Mouse (Mus musculus) embryonic facial prominence, embryonic 12.5 days (tissue): ENCODE data around the gene Gm11733. TPM values are rescaled to one million over a fixed set of nuclear protein-coding genes. Genes with fewer than 3 reads are reported as not detected.

Source experiments
- ATAC-seq: fragments of 200-750 bp; cut with Nextera tagmentation; 2 replicates; pipeline ENCODE4 v1.8.0; 2017; ENCODE audit not compliant: insufficient number of reproducible peaks, insufficient read depth, low FRiP score, low TSS enrichment
- H3K27ac ChIP-seq: fragments of 300-500 bp; sonication (generic); 2 replicates; pipeline ENCODE4 v1.5.1; 2016; ENCODE audit warnings: mild to moderate bottlenecking
- H3K27me3 ChIP-seq: fragments of 300-500 bp; sonication (generic); 2 replicates; pipeline ENCODE4 v1.6.1; 2016; ENCODE audit warnings: mild to moderate bottlenecking, moderate library complexity
- H3K36me3 ChIP-seq: fragments of 300-500 bp; sonication (generic); 2 replicates; pipeline ENCODE4 v1.6.1; 2016; ENCODE audit warnings: mild to moderate bottlenecking
- H3K4me1 ChIP-seq: fragments of 300-500 bp; sonication (generic); 2 replicates; pipeline ENCODE4 v1.6.1; 2016
- H3K4me2 ChIP-seq: fragments of 300-500 bp; sonication (generic); replicated peaks from 2 replicates; pipeline ENCODE4 v1.6.1; 2016; ENCODE audit warnings: mild to moderate bottlenecking, moderate library complexity
- H3K4me3 ChIP-seq: fragments of 300-500 bp; sonication (generic); 2 replicates; pipeline ENCODE4 v1.5.1; 2016; ENCODE audit warnings: mild to moderate bottlenecking
- H3K9ac ChIP-seq: fragments of 300-500 bp; sonication (generic); 2 replicates; pipeline ENCODE4 v1.6.1; 2016; ENCODE audit warnings: mild to moderate bottlenecking, moderate library complexity
- H3K9me3 ChIP-seq: fragments of 300-500 bp; sonication (generic); 2 replicates; pipeline ENCODE4 v1.6.1; 2016; ENCODE audit warnings: mild to moderate bottlenecking, moderate library complexity
- WGBS: fragments of 180-500 bp; shearing (Covaris S2); methylation state at CpG from one replicate; pipeline ENCODE4 v1.1.7; 2016; 5-methylcytosine and 5-hydroxymethylcytosine counted together
- polyA plus RNA-seq: library from polyadenylated mRNA; unstranded; fragments of >200 nt; fragmentation: Nextera tagmentation; extraction: Ambion mirVana; gene quantifications from 2 replicates; pipeline ENCODE4 v1.2.1, GENCODE M21; 2016

The Gm11733 gene
- polyA plus RNA-seq, 1 experiment from 2014 or later = not detected

GRCm38 (mm10) chr11:117515718-117516421 lies 31.7 kb downstream of the Gm11733 start:
- H3K4me3 ChIP-seq = no peak overlapping the region
- WGBS = 70% methylated on average over 10 of the region's 10 CpGs
- no peak overlapping the region for H3K9ac ChIP-seq
- ATAC-seq = no peak
- no peak overlapping the region for H3K4me2 ChIP-seq
- no peak overlapping the region for H3K27ac ChIP-seq
- no peaks in the 10 kb centered on the region for H3K27me3 ChIP-seq
- H3K4me1 ChIP-seq = peaks cover 5% of the 10 kb centered on the region; the same call in 1 of the 2 replicates
- 0 out of 2 replicates have a peak, but pooled peaks cover 6% of the 10 kb centered on the region for H3K9me3 ChIP-seq
- no peaks in the 10 kb centered on the region for H3K36me3 ChIP-seq

GRCm38 (mm10) chr11:117516422-117516796 lies 32.2 kb downstream of the Gm11733 start:
- Histone ChIP-seq H3K9ac (no peak overlapping the region), H3K4me1 (peaks cover 5% of the 10 kb centered on the region; the same call in 1 of the 2 replicates), H3K27me3 (no peaks in the 10 kb centered on the region), H3K4me2 (no peak overlapping the region), H3K36me3 (no peaks in the 10 kb centered on the region), H3K27ac (no peak overlapping the region), H3K9me3 (0 out of 2 replicates have a peak, but pooled peaks cover 6% of the 10 kb centered on the region), H3K4me3 (no peak overlapping the region)
- no peak for ATAC-seq
- WGBS = 88% methylated on average over 3 of the region's 3 CpGs

- 52% methylated on average over 13 of the region's 13 CpGs for WGBS
- ATAC-seq = no peak
- peaks cover 31% of the 10 kb centered on the region for H3K4me1 ChIP-seq
- H3K27me3 ChIP-seq = no peaks in the 10 kb centered on the region
- no peaks in the 10 kb centered on the region for H3K36me3 ChIP-seq
- H3K4me3 ChIP-seq = no peak overlapping the region
- H3K4me2 ChIP-seq = no peak overlapping the region
- H3K9me3 ChIP-seq = 0 out of 2 replicates have a peak, but pooled peaks cover 6% of the 10 kb centered on the region
- peak overlapping the region; percentile 72 for H3K27ac ChIP-seq
- no peak overlapping the region for H3K9ac ChIP-seq
Observed at GRCm38 (mm10) chr11:117521906-117522780, 38.0 kb downstream of the Gm11733 start.

- Histone ChIP-seq H3K27me3 (no peaks in the 10 kb centered on the region), H3K4me3 (no peak overlapping the region), H3K4me1 (peaks cover 31% of the 10 kb centered on the region), H3K27ac (peak overlapping the region; percentile 72), H3K4me2 (no peak overlapping the region), H3K9me3 (0 out of 2 replicates have a peak, but pooled peaks cover 6% of the 10 kb centered on the region), H3K36me3 (no peaks in the 10 kb centered on the region), H3K9ac (no peak overlapping the region; the same call in 1 of the 2 replicates)
- WGBS = 48% methylated on average over 16 of the region's 16 CpGs
- ATAC-seq = peak; percentile 36; the same call in 1 of the 2 replicates
Observed at GRCm38 (mm10) chr11:117522879-117523519, 38.8 kb downstream of the Gm11733 start.

- H3K4me3 ChIP-seq = no peak overlapping the region
- no peaks in the 10 kb centered on the region for H3K27me3 ChIP-seq
- H3K4me2 ChIP-seq = peak overlapping the region; percentile 18; the same call in 1 of the 2 replicates
- peaks cover 31% of the 10 kb centered on the region for H3K4me1 ChIP-seq
- H3K9ac ChIP-seq = no peak overlapping the region
- H3K27ac ChIP-seq = no peak overlapping the region
- H3K36me3 ChIP-seq = no peaks in the 10 kb centered on the region
- H3K9me3 ChIP-seq = no peaks in the 10 kb centered on the region
- 16% methylated on average over 18 of the region's 18 CpGs for WGBS
- ATAC-seq = no peak
Observed at GRCm38 (mm10) chr11:117525606-117526349, 41.6 kb downstream of the Gm11733 start.

GRCm38 (mm10) chr11:117532374-117532773 lies 48.2 kb downstream of the Gm11733 start:
- H3K4me3 ChIP-seq = no peak overlapping the region
- 48% methylated on average over 10 of the region's 10 CpGs for WGBS
- H3K27me3 ChIP-seq = no peaks in the 10 kb centered on the region
- H3K27ac ChIP-seq = no peak overlapping the region
- H3K4me1 ChIP-seq = no peaks in the 10 kb centered on the region
- no peaks in the 10 kb centered on the region for H3K9me3 ChIP-seq
- H3K4me2 ChIP-seq = no peak overlapping the region
- no peak for ATAC-seq
- H3K9ac ChIP-seq = no peak overlapping the region
- no peaks in the 10 kb centered on the region for H3K36me3 ChIP-seq

- no peak overlapping the region for H3K4me2 ChIP-seq
- no peak overlapping the region for H3K4me3 ChIP-seq
- no peaks in the 10 kb centered on the region for H3K9me3 ChIP-seq
- H3K9ac ChIP-seq = no peak overlapping the region
- no peaks in the 10 kb centered on the region for H3K27me3 ChIP-seq
- no peak overlapping the region for H3K27ac ChIP-seq
- no peaks in the 10 kb centered on the region for H3K36me3 ChIP-seq
- H3K4me1 ChIP-seq = 0 out of 2 replicates have a peak, but pooled peaks cover 8% of the 10 kb centered on the region
- no peak for ATAC-seq
- 87% methylated on average over 10 of the region's 10 CpGs for WGBS
Observed at GRCm38 (mm10) chr11:117534912-117535311, 50.7 kb downstream of the Gm11733 start.

GRCm38 (mm10) chr11:117535491-117536304 lies 51.5 kb downstream of the Gm11733 start:
- no peak overlapping the region for H3K27ac ChIP-seq
- H3K27me3 ChIP-seq = no peaks in the 10 kb centered on the region
- H3K4me3 ChIP-seq = no peak overlapping the region
- H3K36me3 ChIP-seq = no peaks in the 10 kb centered on the region
- H3K9me3 ChIP-seq = no peaks in the 10 kb centered on the region
- ATAC-seq = no peak
- no peak overlapping the region for H3K9ac ChIP-seq
- peaks cover 13% of the 10 kb centered on the region for H3K4me1 ChIP-seq
- H3K4me2 ChIP-seq = no peak overlapping the region
- WGBS = 60% methylated on average over 9 of the region's 9 CpGs

GRCm38 (mm10) chr11:117536586-117536985 lies 52.4 kb downstream of the Gm11733 start:
- Histone ChIP-seq H3K27me3 (no peaks in the 10 kb centered on the region), H3K4me2 (no peak overlapping the region), H3K4me1 (peaks cover 22% of the 10 kb centered on the region), H3K9me3 (no peaks in the 10 kb centered on the region), H3K4me3 (no peak overlapping the region), H3K36me3 (no peaks in the 10 kb centered on the region), H3K27ac (no peak overlapping the region), H3K9ac (no peak overlapping the region)
- ATAC-seq = no peak
- WGBS = 49% methylated on average over 3 of the region's 3 CpGs
